Comparison of ENCODE assay signal across 28 mouse cellular contexts in the genomic region with DNA sequence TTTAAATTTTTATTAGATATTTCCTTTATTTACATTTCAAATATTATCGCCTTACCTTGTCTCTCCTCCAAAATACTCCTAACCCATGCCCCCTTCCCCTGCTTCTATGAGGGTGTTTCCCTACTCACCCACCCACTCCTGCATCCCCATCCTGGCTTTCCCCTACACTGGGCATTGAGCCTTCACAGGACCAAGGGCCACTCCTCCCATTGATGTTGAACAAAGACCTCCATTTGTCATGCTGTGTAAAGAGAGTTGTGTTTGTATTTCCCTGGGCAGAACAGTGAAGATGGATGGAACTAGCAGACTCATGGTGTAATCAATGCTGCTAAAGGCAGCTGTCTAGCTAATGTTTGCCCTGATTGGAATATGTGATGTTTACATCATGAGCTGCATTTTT.
DNase-seq lines count a peak whose midpoint lies in the region; ATAC-seq and TF ChIP-seq lines count a peak whose summit lies in the region.
"Had no signal": no experiment of that assay in that cellular context is flagged by ENCODE, and none has a peak within 500 bp of the region (broad histone marks: within the 10 kb centered on the region; RNA-seq: fewer than 3 reads in every experiment).

No protein-coding gene starts in this region.

- no peak for TF ChIP-seq EP300 in stomach, postnatal 0 days (optimal IDR thresholded peaks at IDR 0.05)

- peaks cover 3% of the 10 kb centered on the region; the same call in 1 of the 2 replicates for H3K4me1 ChIP-seq in hindbrain, embryonic 11.5 days (replicated peaks; ENCODE audit: control insufficient read depth, insufficient read depth, low read length)
- no peaks in the 10 kb centered on the region for H3K4me1 ChIP-seq in hindbrain, postnatal 0 days (ENCODE audit: insufficient read depth, low read length)
- H3K4me1 ChIP-seq in stomach, embryonic 14.5 days (ENCODE audit: control insufficient read depth, insufficient read depth, low read length), result no peaks in the 10 kb centered on the region
- no peaks in the 10 kb centered on the region for H3K4me1 ChIP-seq in stomach, postnatal 0 days (replicated peaks; ENCODE audit: control insufficient read depth, insufficient read depth)
- H3K4me1 ChIP-seq in hindbrain, embryonic 15.5 days (replicated peaks), result no peaks in the 10 kb centered on the region
- H3K4me1 ChIP-seq: embryonic facial prominence, embryonic 10.5 days; embryonic facial prominence, embryonic 15.5 days; forebrain, embryonic 12.5 days; heart, embryonic 13.5 days; kidney, embryonic 15.5 days; limb, embryonic 12.5 days; liver, embryonic 15.5 days; lung, embryonic 15.5 days had no signal

- intact Hi-C loops in heart, postnatal 36 days (cut with DNase I), result no loop called here

- no peaks in the 10 kb centered on the region for H3K9me3 ChIP-seq in hindbrain, embryonic 11.5 days (ENCODE audit: control insufficient read depth, low read length)
- H3K9me3 ChIP-seq in hindbrain, postnatal 0 days (ENCODE audit: low read length), result no peaks in the 10 kb centered on the region
- no peaks in the 10 kb centered on the region for H3K9me3 ChIP-seq in stomach, embryonic 14.5 days (ENCODE audit: control insufficient read depth, low read depth, low read length)
- H3K9me3 ChIP-seq in stomach, postnatal 0 days (ENCODE audit: control insufficient read depth, low read length), result no peaks in the 10 kb centered on the region
- no peaks in the 10 kb centered on the region for H3K9me3 ChIP-seq in hindbrain, embryonic 15.5 days
- H3K9me3 ChIP-seq: embryonic facial prominence, embryonic 10.5 days; embryonic facial prominence, embryonic 15.5 days; forebrain, embryonic 12.5 days; heart, embryonic 13.5 days; kidney, embryonic 15.5 days; limb, embryonic 12.5 days; liver, embryonic 15.5 days; lung, embryonic 15.5 days had no signal

- no peak for TF ChIP-seq CTCF in hindbrain, postnatal 0 days (IDR thresholded peaks at IDR 0.05; ENCODE audit: low read depth)
- TF ChIP-seq CTCF in stomach, postnatal 0 days (IDR thresholded peaks at IDR 0.05; ENCODE audit: low read depth), result no peak

- H3K27me3 ChIP-seq in hindbrain, embryonic 11.5 days (ENCODE audit: control insufficient read depth, insufficient read depth, low read length), result no peaks in the 10 kb centered on the region
- no peaks in the 10 kb centered on the region for H3K27me3 ChIP-seq in hindbrain, postnatal 0 days (ENCODE audit: insufficient read depth, low read length)
- no peaks in the 10 kb centered on the region for H3K27me3 ChIP-seq in stomach, embryonic 14.5 days (ENCODE audit: control insufficient read depth, insufficient read depth, low read length)
- no peaks in the 10 kb centered on the region for H3K27me3 ChIP-seq in stomach, postnatal 0 days (ENCODE audit: control insufficient read depth, insufficient read depth, low read length)
- no peaks in the 10 kb centered on the region for H3K27me3 ChIP-seq in hindbrain, embryonic 15.5 days
- H3K27me3 ChIP-seq: embryonic facial prominence, embryonic 15.5 days; forebrain, embryonic 12.5 days; heart, embryonic 13.5 days; kidney, embryonic 15.5 days; limb, embryonic 12.5 days; liver, embryonic 15.5 days; lung, embryonic 15.5 days had no signal

- no peak overlapping the region for H3K4me3 ChIP-seq in hindbrain, embryonic 11.5 days (ENCODE audit: low read depth, low read length)
- H3K4me3 ChIP-seq in hindbrain, postnatal 0 days (ENCODE audit: low read length), result no peak overlapping the region
- no peak overlapping the region for H3K4me3 ChIP-seq in stomach, embryonic 14.5 days (ENCODE audit: low read depth, low read length)
- no peak overlapping the region for H3K4me3 ChIP-seq in stomach, postnatal 0 days (ENCODE audit: low read depth, low read length)
- no peak overlapping the region for H3K4me3 ChIP-seq in hindbrain, embryonic 15.5 days
- H3K4me3 ChIP-seq: embryonic facial prominence, embryonic 10.5 days; embryonic facial prominence, embryonic 15.5 days; forebrain, embryonic 12.5 days; heart, embryonic 13.5 days; kidney, embryonic 15.5 days; limb, embryonic 12.5 days; liver, embryonic 15.5 days; lung, embryonic 15.5 days had no signal

- 65% methylated on average over 1 of the region's 1 CpGs for WGBS in hindbrain, embryonic 11.5 days
- 64% methylated on average over 1 of the region's 1 CpGs for WGBS in hindbrain, postnatal 0 days
- WGBS in stomach, embryonic 14.5 days, result 74% methylated on average over 1 of the region's 1 CpGs
- 44% methylated on average over 1 of the region's 1 CpGs for WGBS in stomach, postnatal 0 days
- WGBS in hindbrain, embryonic 15.5 days, result 36% methylated on average over 1 of the region's 1 CpGs

- H3K36me3 ChIP-seq in hindbrain, embryonic 11.5 days (ENCODE audit: control insufficient read depth, insufficient read depth, low read length), result no peaks in the 10 kb centered on the region
- H3K36me3 ChIP-seq in hindbrain, postnatal 0 days (ENCODE audit: insufficient read depth, low read length), result no peaks in the 10 kb centered on the region
- no peaks in the 10 kb centered on the region for H3K36me3 ChIP-seq in stomach, embryonic 14.5 days (ENCODE audit: control insufficient read depth, insufficient read depth, low read length)
- H3K36me3 ChIP-seq in stomach, postnatal 0 days (ENCODE audit: control insufficient read depth, insufficient read depth, low read length), result no peaks in the 10 kb centered on the region
- H3K36me3 ChIP-seq in hindbrain, embryonic 15.5 days, result no peaks in the 10 kb centered on the region
- H3K36me3 ChIP-seq: embryonic facial prominence, embryonic 10.5 days; embryonic facial prominence, embryonic 15.5 days; forebrain, embryonic 12.5 days; G1E; heart, embryonic 13.5 days; kidney, embryonic 15.5 days; limb, embryonic 12.5 days; liver, embryonic 15.5 days; lung, embryonic 15.5 days had no signal

- peak; percentile 26 for DNase-seq in hindbrain, embryonic 11.5 days (ENCODE audit: low spot score)
- DNase-seq in hindbrain, postnatal 0 days (ENCODE audit: low spot score), result no peak
- no peak for DNase-seq in stomach, postnatal 0 days (ENCODE audit: low spot score)
- no peak for DNase-seq in kidney, adult 8-10 months
- no peak for DNase-seq in heart, postnatal 36 days
- DNase-seq: adrenal gland, adult 8-10 months; cerebellum, adult 8-10 months; cerebellum, postnatal 25 days; forebrain, postnatal 0 days; gastrocnemius, postnatal 10 days; heart, postnatal 10 days; kidney, postnatal 25 days; midbrain, embryonic 14.5 days; spleen, adult 18-20 months; thymus, adult 2 months; thymus, postnatal 36 days had no signal

- no peak overlapping the region for H3K27ac ChIP-seq in hindbrain, embryonic 11.5 days (ENCODE audit: low read depth, low read length)
- H3K27ac ChIP-seq in hindbrain, postnatal 0 days, result no peak overlapping the region
- H3K27ac ChIP-seq in stomach, embryonic 14.5 days (ENCODE audit: low read length), result no peak overlapping the region
- H3K27ac ChIP-seq in stomach, postnatal 0 days (replicated peaks), result no peak overlapping the region
- no peak overlapping the region for H3K27ac ChIP-seq in hindbrain, embryonic 15.5 days (replicated peaks)
- H3K27ac ChIP-seq: embryonic facial prominence, embryonic 10.5 days; embryonic facial prominence, embryonic 15.5 days; forebrain, embryonic 12.5 days; heart, embryonic 13.5 days; kidney, embryonic 15.5 days; limb, embryonic 12.5 days; liver, embryonic 15.5 days; lung, embryonic 15.5 days had no signal

- H3K4me2 ChIP-seq in hindbrain, embryonic 11.5 days (replicated peaks; ENCODE audit: low read depth, low read length), result no peak overlapping the region
- no peak overlapping the region for H3K4me2 ChIP-seq in hindbrain, postnatal 0 days (ENCODE audit: low read depth, low read length)
- no peak overlapping the region for H3K4me2 ChIP-seq in stomach, embryonic 14.5 days (replicated peaks; ENCODE audit: low read depth, low read length)
- no peak overlapping the region for H3K4me2 ChIP-seq in stomach, postnatal 0 days (replicated peaks; ENCODE audit: low read depth)
- H3K4me2 ChIP-seq in hindbrain, embryonic 15.5 days, result no peak overlapping the region
- H3K4me2 ChIP-seq: embryonic facial prominence, embryonic 15.5 days; forebrain, embryonic 12.5 days; heart, embryonic 13.5 days; kidney, embryonic 15.5 days; limb, embryonic 12.5 days; liver, embryonic 15.5 days; lung, embryonic 15.5 days had no signal

- H3K9ac ChIP-seq in hindbrain, embryonic 11.5 days (ENCODE audit: low read depth, low read length), result no peak overlapping the region
- no peak overlapping the region for H3K9ac ChIP-seq in hindbrain, postnatal 0 days (replicated peaks; ENCODE audit: low read length)
- no peak overlapping the region for H3K9ac ChIP-seq in stomach, embryonic 14.5 days (replicated peaks; ENCODE audit: low read depth, low read length)
- no peak overlapping the region for H3K9ac ChIP-seq in stomach, postnatal 0 days (ENCODE audit: low read length)
- H3K9ac ChIP-seq in hindbrain, embryonic 15.5 days, result no peak overlapping the region
- H3K9ac ChIP-seq: embryonic facial prominence, embryonic 15.5 days; forebrain, embryonic 12.5 days; forebrain, postnatal 0 days; heart, embryonic 13.5 days; kidney, embryonic 15.5 days; limb, embryonic 12.5 days; liver, embryonic 15.5 days; lung, embryonic 15.5 days had no signal

- peak; percentile 86 for ATAC-seq in hindbrain, embryonic 11.5 days (ENCODE audit: low FRiP score)
- no peak for ATAC-seq in hindbrain, postnatal 0 days
- ATAC-seq in stomach, embryonic 14.5 days (ENCODE audit: insufficient number of reproducible peaks, insufficient read depth, low FRiP score, low read depth), result 0 out of 2 replicates have a peak, but pooled peaks have one; percentile 46
- ATAC-seq in stomach, postnatal 0 days (ENCODE audit: low FRiP score, low TSS enrichment), result no peak
- ATAC-seq in hindbrain, embryonic 15.5 days (ENCODE audit: low FRiP score, low read depth), result peak; percentile 42; the same call in 1 of the 2 replicates
- ATAC-seq: forebrain, postnatal 0 days; intestine, postnatal 0 days had no signal

Comparison
In these comparisons a context has a peak if more than half of its experiments do, and no peak if none do; other contexts are left out.
1. ATAC-seq: peak in hindbrain, embryonic 11.5 days (single experiment), stomach, embryonic 14.5 days (single experiment) and hindbrain, embryonic 15.5 days (single experiment); none in hindbrain, postnatal 0 days (single experiment) and stomach, postnatal 0 days (single experiment).